Mouse (Mus musculus) forebrain, embryonic 14.5 days (tissue): ENCODE data around the gene Cenpa. TPM values are rescaled to one million over a fixed set of nuclear protein-coding genes. Genes with fewer than 3 reads are reported as not detected.
"Not testable (repeated sequence)": the region's sequence is repeated elsewhere in the genome, so short reads cannot be mapped to it uniquely, and the experiment has no call there.

Experiments used
- ATAC-seq: fragments of 200-750 bp; cut with Nextera tagmentation; 2 replicates; pipeline ENCODE4 v1.8.0; 2017; ENCODE audit warnings: mild to moderate bottlenecking, moderate library complexity
- DNase-seq: peaks from one replicate; pipeline ENCODE4 v3.0.0-alpha.2; 2015; ENCODE audit warnings: low spot score
- H3K27ac ChIP-seq: fragments of 300-500 bp; sonication (generic); 2 replicates; pipeline ENCODE4 v1.5.1; 2014; ENCODE audit warnings: low read depth, mild to moderate bottlenecking, control low read depth, low read length, moderate library complexity
- H3K27me3 ChIP-seq: fragments of 300-500 bp; sonication (generic); replicated peaks from 2 replicates; pipeline ENCODE4 v1.6.1; 2014; ENCODE audit warnings: low read length, control low read depth, mixed read lengths; ENCODE audit not compliant: control insufficient read depth, insufficient read depth
- H3K36me3 ChIP-seq: fragments of 300-500 bp; sonication (generic); 2 replicates; pipeline ENCODE4 v1.6.1; 2014; ENCODE audit warnings: low read length, control low read depth; ENCODE audit not compliant: control insufficient read depth, insufficient read depth
- H3K4me1 ChIP-seq: fragments of 300-500 bp; sonication (generic); 2 replicates; pipeline ENCODE4 v1.6.1; 2014; ENCODE audit warnings: antibody characterized with exemption, low read length, control low read depth; ENCODE audit not compliant: control insufficient read depth, insufficient read depth
- H3K4me2 ChIP-seq: fragments of 300-500 bp; sonication (generic); 2 replicates; pipeline ENCODE4 v1.6.1; 2014; ENCODE audit warnings: mild to moderate bottlenecking, control low read depth, low read length
- H3K4me3 ChIP-seq: fragments of 300-500 bp; sonication (generic); 2 replicates; pipeline ENCODE4 v1.5.1; 2014; ENCODE audit warnings: low read depth, low read length, control low read depth
- H3K9ac ChIP-seq: fragments of 300-500 bp; sonication (generic); 2 replicates; pipeline ENCODE4 v1.6.1; 2014; ENCODE audit warnings: mild to moderate bottlenecking, low read length, control low read depth, moderate library complexity
- H3K9me3 ChIP-seq: fragments of 300-500 bp; sonication (generic); replicated peaks from 2 replicates; pipeline ENCODE4 v1.6.1; 2016; ENCODE audit warnings: low read length, control low read depth, mixed read lengths; ENCODE audit not compliant: control insufficient read depth
- whole genome bisulfite sequencing: fragments of 180-500 bp; shearing (Covaris S2); extraction: QIAGEN DNeasy Blood & Tissue Kit; methylation state at CpG from one replicate; pipeline ENCODE4 v1.1.7; 2014; 5-methylcytosine and 5-hydroxymethylcytosine counted together
- polyA plus RNA-seq: library from polyadenylated mRNA; unstranded; fragments of >200 nt; fragmentation: Nextera tagmentation; extraction: Ambion mirVana; gene quantifications from 2 replicates; pipeline ENCODE4 v1.2.1, GENCODE M21; 2014

Gene Cenpa
- polyA plus RNA-seq, 1 experiment from 2014 or later = 206 TPM

- Histone ChIP-seq H3K4me2 (peak overlapping the region; percentile 77), H3K9me3 (no peaks in the 10 kb centered on the region), H3K36me3 (peaks cover 16% of the 10 kb centered on the region), H3K4me1 (peaks cover 7% of the 10 kb centered on the region), H3K9ac (peak overlapping the region; percentile 79), H3K27ac (0 out of 2 replicates have a peak overlapping the region, but pooled peaks have one; percentile 46), H3K27me3 (no peaks in the 10 kb centered on the region), H3K4me3 (peak overlapping the region; percentile 80)
- no peak for ATAC-seq
- no peak for DNase-seq
- under 1% methylated on average over 13 of the region's 13 CpGs for WGBS
Measured at GRCm38 (mm10) chr5:30667215-30667614, 638 bp downstream of the Cenpa start.

GRCm38 (mm10) chr5:30667686-30668085 lies 1.1 kb downstream of the Cenpa start:
- H3K9ac ChIP-seq = peak overlapping the region; percentile 79
- peaks cover 7% of the 10 kb centered on the region for H3K4me1 ChIP-seq
- H3K4me3 ChIP-seq = peak overlapping the region; percentile 80
- DNase-seq (no peak), ATAC-seq (no peak)
- no peaks in the 10 kb centered on the region for H3K9me3 ChIP-seq
- 0% methylated on average over 3 of the region's 3 CpGs for WGBS
- peak overlapping the region; percentile 77 for H3K4me2 ChIP-seq
- no peak overlapping the region for H3K27ac ChIP-seq
- peaks cover 21% of the 10 kb centered on the region for H3K36me3 ChIP-seq
- no peaks in the 10 kb centered on the region for H3K27me3 ChIP-seq

GRCm38 (mm10) chr5:30668637-30669495 lies 2.3 kb downstream of the Cenpa start:
- DNase-seq = no peak
- no peaks in the 10 kb centered on the region for H3K27me3 ChIP-seq

GRCm38 (mm10) chr5:30669496-30669830 lies 2.9 kb downstream of the Cenpa start:
- H3K4me2 ChIP-seq = no peak overlapping the region
- H3K27me3 ChIP-seq = no peaks in the 10 kb centered on the region
- no peak for ATAC-seq
- WGBS = 89% methylated on average over 3 of the region's 3 CpGs
- H3K9ac ChIP-seq = no peak overlapping the region
- H3K4me3 ChIP-seq = no peak overlapping the region
- H3K9me3 ChIP-seq = no peaks in the 10 kb centered on the region
- no peak overlapping the region for H3K27ac ChIP-seq
- H3K36me3 ChIP-seq = peaks cover 38% of the 10 kb centered on the region
- peaks cover 7% of the 10 kb centered on the region for H3K4me1 ChIP-seq
- no peak for DNase-seq

More at GRCm38 (mm10) chr5:30668637-30669495, 2.3 kb downstream of the Cenpa start:
- peaks cover 33% of the 10 kb centered on the region for H3K36me3 ChIP-seq
- H3K4me1 ChIP-seq = peaks cover 7% of the 10 kb centered on the region
- 90% methylated on average over 9 of the region's 9 CpGs for WGBS
- ATAC-seq = no peak
- H3K9ac ChIP-seq = no peak overlapping the region
- no peak overlapping the region for H3K4me3 ChIP-seq
- no peak overlapping the region for H3K27ac ChIP-seq
- H3K9me3 ChIP-seq = no peaks in the 10 kb centered on the region
- H3K4me2 ChIP-seq = 0 out of 2 replicates have a peak overlapping the region, but pooled peaks have one; percentile 77

GRCm38 (mm10) chr5:30670091-30670490 lies 3.5 kb downstream of the Cenpa start:
- ATAC-seq (no peak), DNase-seq (no peak)
- H3K27ac ChIP-seq = no peak overlapping the region
- H3K4me2 ChIP-seq = no peak overlapping the region
- peaks cover 42% of the 10 kb centered on the region for H3K36me3 ChIP-seq
- 93% methylated on average over 7 of the region's 7 CpGs for WGBS
- H3K4me1 ChIP-seq = peaks cover 7% of the 10 kb centered on the region
- H3K27me3 ChIP-seq = no peaks in the 10 kb centered on the region
- no peaks in the 10 kb centered on the region for H3K9me3 ChIP-seq
- no peak overlapping the region for H3K9ac ChIP-seq
- H3K4me3 ChIP-seq = no peak overlapping the region

- Histone ChIP-seq H3K4me1 (no peaks in the 10 kb centered on the region), H3K4me2 (no peak overlapping the region), H3K4me3 (no peak overlapping the region), H3K27ac (no peak overlapping the region), H3K9me3 (no peaks in the 10 kb centered on the region), H3K27me3 (no peaks in the 10 kb centered on the region), H3K9ac (no peak overlapping the region), H3K36me3 (peaks cover 54% of the 10 kb centered on the region)
- WGBS = 88% methylated on average over 7 of the region's 7 CpGs
- ATAC-seq (no peak), DNase-seq (no peak)
Measured at GRCm38 (mm10) chr5:30674001-30674400, 7.4 kb downstream of the Cenpa start.

- DNase-seq (no peak), ATAC-seq (no peak)
- H3K27ac ChIP-seq = no peak overlapping the region
- H3K9me3 ChIP-seq = no peaks in the 10 kb centered on the region
- H3K4me2 ChIP-seq = no peak overlapping the region
- no peaks in the 10 kb centered on the region for H3K27me3 ChIP-seq
- peaks cover 41% of the 10 kb centered on the region for H3K36me3 ChIP-seq
- H3K4me1 ChIP-seq = no peaks in the 10 kb centered on the region
- no peak overlapping the region for H3K9ac ChIP-seq
- H3K4me3 ChIP-seq = no peak overlapping the region
- WGBS = 86% methylated on average over 7 of the region's 7 CpGs
Measured at GRCm38 (mm10) chr5:30676800-30677199, 10.2 kb downstream of the Cenpa start.

GRCm38 (mm10) chr5:30678069-30678468 lies 11.5 kb downstream of the Cenpa start:
- not testable (repeated sequence) for H3K9me3 ChIP-seq, H3K27ac ChIP-seq, H3K4me1 ChIP-seq, H3K4me3 ChIP-seq, H3K4me2 ChIP-seq, ATAC-seq, DNase-seq, H3K9ac ChIP-seq, H3K27me3 ChIP-seq
- H3K36me3 ChIP-seq = peaks cover 30% of the 10 kb centered on the region
- 96% methylated on average over 3 of the region's 3 CpGs for whole genome bisulfite sequencing

GRCm38 (mm10) chr5:30678722-30679296 lies 12.2 kb downstream of the Cenpa start:
- DNase-seq (no peak), ATAC-seq (no peak)
- Histone ChIP-seq H3K4me3 (no peak overlapping the region), H3K36me3 (peaks cover 22% of the 10 kb centered on the region), H3K9ac (no peak overlapping the region), H3K4me2 (no peak overlapping the region), H3K4me1 (no peaks in the 10 kb centered on the region), H3K27me3 (no peaks in the 10 kb centered on the region), H3K27ac (no peak overlapping the region), H3K9me3 (no peaks in the 10 kb centered on the region)
- 96% methylated on average over 4 of the region's 4 CpGs for whole genome bisulfite sequencing
